Mouse (Mus musculus) ZHBTc4 (cell line): ENCODE results near the gene Klf11.

ENCODE experiments used
- DNase-seq: peaks from one replicate; pipeline ENCODE4 v3.0.0-alpha.2; 2011; ENCODE audit warnings: low read depth, low spot score

Klf11 gene

GRCm38 (mm10) chr12:24699578-24699977, 48.5 kb downstream of the Klf11 start:
- DNase-seq: no peak

- DNase-seq: peak; percentile 63
Observed at GRCm38 (mm10) chr12:24701621-24702020, 50.5 kb downstream of the Klf11 start.

GRCm38 (mm10) chr12:24703013-24703412, 51.9 kb downstream of the Klf11 start:
- DNase-seq: no peak

- DNase-seq: no peak
Observed at GRCm38 (mm10) chr12:24705502-24706263, 54.6 kb downstream of the Klf11 start.

- DNase-seq: peak; percentile 94
Observed at GRCm38 (mm10) chr12:24706764-24707479, 55.8 kb downstream of the Klf11 start.

- DNase-seq: peak; percentile 53
Observed at GRCm38 (mm10) chr12:24707480-24707802, 56.4 kb downstream of the Klf11 start.

GRCm38 (mm10) chr12:24707954-24708823, 57.1 kb downstream of the Klf11 start, which contains the start of gene Rrm2:
TSS of gene Rrm2 (plus strand) at chr12:24708241.
- DNase-seq: peak; percentile 98

GRCm38 (mm10) chr12:24708824-24709218, 57.7 kb downstream of the Klf11 start:
- DNase-seq: no peak

- peak; percentile 34 for DNase-seq
Observed at GRCm38 (mm10) chr12:24709409-24709808, 58.3 kb downstream of the Klf11 start.

- peak; percentile 94 for DNase-seq
Observed at GRCm38 (mm10) chr12:24709831-24710508, 58.9 kb downstream of the Klf11 start.

GRCm38 (mm10) chr12:24710672-24711071, 59.6 kb downstream of the Klf11 start:
- DNase-seq: peak; percentile 78
